Mouse (Mus musculus): ENCODE data around the gene Ntrk2.
"Not testable (repeated sequence)": the region's sequence is repeated elsewhere in the genome, so short reads cannot be mapped to it uniquely, and the experiment has no call there.

The Ntrk2 gene

GRCm38 (mm10) chr13:59052188-59052587 lies 245.8 kb downstream of the Ntrk2 start:
- CTCF ChIA-PET, result no interaction called here

DNA sequence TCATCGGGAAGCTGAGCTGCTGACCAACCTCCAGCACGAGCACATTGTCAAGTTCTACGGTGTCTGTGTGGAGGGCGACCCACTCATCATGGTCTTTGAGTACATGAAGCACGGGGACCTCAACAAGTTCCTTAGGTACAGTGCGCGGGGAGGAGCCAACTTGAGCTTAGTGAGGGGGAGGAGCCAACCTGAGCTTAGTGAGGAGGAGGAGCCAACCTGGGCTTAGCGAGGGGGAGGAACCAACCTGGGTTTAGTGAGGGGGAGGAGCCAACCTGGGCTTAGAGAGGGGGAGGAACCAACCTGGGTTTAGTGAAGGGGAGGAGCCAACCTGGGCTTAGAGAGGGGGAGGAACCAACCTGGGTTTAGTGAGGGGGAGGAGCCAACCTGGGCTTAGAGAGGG lies 248.0 kb downstream of the Ntrk2 start:
- CTCF ChIA-PET, result not testable (repeated sequence)

DNA sequence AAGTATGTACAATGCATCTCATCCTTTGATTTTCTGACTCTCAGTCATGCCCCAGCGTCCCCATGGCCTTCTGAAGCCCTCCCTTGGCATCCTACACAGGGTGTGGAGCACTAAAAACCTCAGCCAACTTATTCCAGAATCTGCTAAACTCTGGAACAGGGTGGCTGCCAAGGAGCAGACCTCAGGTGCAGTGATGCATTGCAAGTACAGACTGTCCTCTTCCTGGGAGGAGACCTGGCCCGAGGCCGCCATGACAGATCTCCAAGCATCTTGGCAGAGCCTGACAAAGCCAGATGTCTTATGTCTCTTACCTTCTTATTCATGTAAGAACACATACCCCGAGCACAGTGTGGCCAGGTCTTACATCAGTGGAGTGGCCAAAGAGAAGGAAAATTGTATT lies 250.5 kb downstream of the Ntrk2 start:
- CTCF ChIA-PET, result no interaction called here

DNA sequence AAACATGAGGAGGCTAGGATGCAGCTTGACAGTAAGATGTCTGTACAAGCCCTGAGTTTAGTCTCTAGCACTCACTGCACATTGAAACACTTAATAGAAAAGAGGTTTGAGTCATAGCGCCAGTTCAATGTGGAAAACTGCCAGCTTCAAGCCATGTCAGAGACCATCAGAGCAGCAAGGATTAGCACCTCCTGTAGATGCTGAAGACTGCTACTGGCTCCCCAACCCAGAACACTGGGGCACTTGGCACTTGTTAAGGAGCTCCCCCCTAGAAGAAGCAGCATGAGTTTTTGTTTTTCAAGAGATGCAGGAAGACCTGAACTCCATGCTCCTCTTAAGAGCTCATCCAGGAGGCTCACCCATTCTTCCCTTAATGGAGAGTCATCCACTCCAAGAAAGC lies 251.5 kb downstream of the Ntrk2 start:
- CTCF ChIA-PET, result no interaction called here

DNA sequence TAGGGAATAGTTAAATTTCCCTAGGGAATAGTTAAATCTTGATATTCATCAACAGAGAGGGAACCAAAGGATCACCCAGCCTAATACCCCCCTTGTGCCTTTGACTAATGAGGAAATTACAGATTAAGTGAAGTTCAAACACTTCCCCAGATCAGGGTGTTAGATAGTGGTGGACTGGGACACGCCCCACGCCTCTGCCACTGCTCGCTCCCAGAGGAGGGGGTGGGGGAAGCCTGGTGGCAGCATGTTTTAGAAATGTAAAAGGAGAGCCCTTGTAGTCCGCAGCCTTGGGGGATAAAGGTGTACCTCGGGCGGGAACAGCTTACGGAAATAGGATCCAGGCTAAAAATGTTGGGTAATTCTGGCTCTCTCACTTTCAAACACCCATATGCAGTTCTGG lies 252.7 kb downstream of the Ntrk2 start:
- CTCF ChIA-PET, result no interaction called here

GRCm38 (mm10) chr13:59065677-59066076 lies 259.3 kb downstream of the Ntrk2 start:
- CTCF ChIA-PET, result no interaction called here

DNA sequence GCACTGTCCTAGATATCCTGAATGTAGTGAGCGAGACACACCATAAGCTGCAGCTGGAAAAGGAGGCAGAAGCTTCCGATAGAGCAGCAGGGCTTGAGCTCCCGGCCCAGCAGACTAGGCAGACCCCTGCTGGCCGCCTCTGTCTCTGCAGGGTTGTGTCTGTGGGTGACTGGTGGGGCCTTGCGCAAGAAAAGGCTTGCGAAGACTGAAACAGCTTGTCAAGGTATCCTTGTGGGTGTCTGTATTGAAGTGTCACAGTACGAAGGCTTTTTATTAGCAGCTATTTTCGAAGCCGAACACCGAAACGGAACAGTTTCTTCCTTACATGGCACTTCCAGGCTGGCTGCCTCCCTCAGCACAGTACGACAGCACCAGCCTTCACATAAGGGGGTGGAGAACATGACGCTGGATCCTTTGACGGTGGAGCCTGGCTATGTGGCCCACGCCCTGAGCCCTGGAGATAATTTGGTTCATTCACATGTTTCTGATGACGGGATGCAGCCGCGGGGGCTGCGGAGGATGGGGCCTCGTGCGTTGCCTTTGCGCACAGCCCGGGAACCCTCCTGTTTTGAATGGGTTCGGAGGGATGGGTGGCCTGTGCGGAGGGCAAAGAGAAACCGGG lies 267.4 kb downstream of the Ntrk2 start:
- CTCF ChIA-PET, result no interaction called here

DNA sequence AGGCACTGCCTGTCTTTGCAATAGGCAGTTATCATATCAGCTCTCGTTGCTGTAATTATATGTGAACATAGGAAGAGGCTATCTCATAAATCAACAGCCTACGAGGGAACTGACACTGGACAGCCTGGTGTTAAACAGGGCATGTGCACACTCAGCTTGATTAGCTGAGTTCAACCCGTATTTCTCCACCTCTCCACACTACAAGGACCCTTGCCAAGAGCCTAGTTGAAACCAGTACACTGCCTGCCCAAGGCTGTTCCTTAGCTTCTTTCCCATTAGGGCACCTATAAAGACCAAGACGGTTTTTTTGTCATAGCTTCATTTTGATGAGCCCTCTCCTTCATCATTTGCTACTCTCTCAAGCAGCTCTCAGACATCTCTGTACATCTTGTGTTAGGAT lies 270.1 kb downstream of the Ntrk2 start:
- CTCF ChIA-PET, result no interaction called here

GRCm38 (mm10) chr13:59079761-59080461 lies 273.5 kb downstream of the Ntrk2 start:
- CTCF ChIA-PET, result interaction anchor here (0.7 kb wide), 1 partner anchor 1016 kb away, joined by 4 read pairs; no protein-coding TSS in a partner anchor

DNA sequence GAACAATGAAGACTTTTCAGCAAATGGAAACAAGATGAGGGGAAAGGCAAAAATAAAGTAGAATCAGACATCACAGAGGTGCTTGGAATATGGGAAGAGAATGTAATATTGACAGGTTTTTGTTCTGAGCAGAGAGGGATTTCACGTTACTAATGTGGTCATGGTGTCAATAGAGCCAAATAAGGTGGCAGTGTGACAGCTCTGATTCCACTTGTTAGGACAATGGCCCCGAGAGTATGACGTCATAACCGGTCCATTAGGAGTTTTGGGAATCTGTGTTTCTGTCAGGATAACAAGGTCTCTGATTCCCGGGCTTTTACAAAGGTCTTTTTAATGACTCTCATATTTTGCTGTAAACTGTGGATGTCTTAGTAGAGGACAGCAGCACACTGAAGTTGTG lies 274.1 kb downstream of the Ntrk2 start:
- CTCF ChIA-PET, result interaction anchor here (0.7 kb wide), 1 partner anchor 1016 kb away, joined by 4 read pairs; no protein-coding TSS in a partner anchor

DNA sequence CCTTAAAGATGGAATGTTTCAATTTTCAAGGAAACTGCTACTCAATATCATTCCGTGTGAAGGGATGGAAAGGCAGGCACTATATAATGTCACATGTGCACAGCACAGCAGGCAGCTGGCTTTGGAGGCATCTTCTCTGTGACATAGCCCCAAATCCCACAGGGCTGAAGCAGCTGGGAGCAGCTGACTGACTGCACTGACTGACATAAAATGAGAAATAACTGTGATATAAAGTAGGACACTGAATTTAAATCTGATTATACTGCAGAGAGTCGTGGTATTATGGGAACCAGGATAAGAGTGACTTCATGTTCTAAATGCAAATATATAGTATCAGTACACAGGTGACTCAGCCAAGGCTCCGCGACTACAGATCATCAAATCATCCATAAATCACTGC lies 282.6 kb downstream of the Ntrk2 start:
- CTCF ChIA-PET, result no interaction called here

GRCm38 (mm10) chr13:59091138-59091971 lies 285.0 kb downstream of the Ntrk2 start:
- CTCF ChIA-PET, result no interaction called here

DNA sequence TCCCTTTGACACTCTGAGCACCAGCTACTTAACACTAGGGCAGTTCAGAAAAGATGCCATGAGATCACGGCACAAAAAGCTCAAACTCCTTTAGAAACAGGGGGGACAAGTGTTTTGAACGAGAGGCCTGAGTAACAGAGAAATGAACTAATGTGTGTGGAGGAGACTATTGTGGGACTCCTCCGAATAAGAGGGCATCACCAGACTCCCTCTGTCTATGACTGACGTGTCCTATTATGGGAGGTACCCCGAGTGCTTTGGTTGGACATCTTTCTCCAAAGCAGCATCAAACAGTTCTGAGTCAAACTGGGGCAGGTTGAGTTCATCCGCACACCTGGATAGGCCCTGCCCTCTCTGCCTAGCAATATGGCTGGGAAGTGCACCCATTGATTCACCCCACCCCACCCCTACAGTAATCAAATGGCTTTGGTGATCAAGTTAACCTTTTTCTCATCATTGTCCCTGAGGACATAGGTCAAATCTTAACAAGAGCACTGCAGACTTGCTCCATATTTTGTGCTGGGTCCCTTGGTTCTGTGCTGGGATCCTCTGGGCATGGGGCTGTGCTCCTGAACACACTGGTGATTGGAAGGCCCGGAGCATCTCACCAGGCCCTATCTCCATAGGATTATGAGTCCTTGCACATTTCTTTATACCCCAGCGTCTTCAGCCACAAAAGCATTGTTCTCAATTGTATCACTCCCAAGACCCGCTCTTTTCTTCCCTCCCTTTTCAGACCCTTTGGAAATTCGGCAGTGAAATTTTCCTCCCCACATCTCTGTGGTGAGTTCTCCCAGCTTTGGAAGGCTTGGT lies 285.9 kb downstream of the Ntrk2 start:
- CTCF ChIA-PET, result interaction anchor here (0.6 kb wide), 1 partner anchor 455 kb away, joined by 8 read pairs; no protein-coding TSS in a partner anchor

DNA sequence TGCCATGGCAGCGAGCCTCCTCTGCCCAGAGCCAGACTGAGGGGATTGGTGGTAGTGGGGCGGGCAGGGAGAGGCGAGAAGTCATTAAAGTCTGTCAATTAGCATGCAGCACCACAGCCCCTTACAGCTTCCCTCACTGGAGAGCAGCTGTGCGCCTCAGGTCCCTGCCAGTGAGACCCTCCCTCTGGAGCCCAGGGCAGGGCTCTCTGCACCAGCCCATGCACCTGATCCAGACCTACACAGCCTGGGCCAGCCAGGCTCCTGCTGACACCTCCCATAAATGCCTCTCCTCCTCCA lies 286.4 kb downstream of the Ntrk2 start:
- CTCF ChIA-PET, result no interaction called here

DNA sequence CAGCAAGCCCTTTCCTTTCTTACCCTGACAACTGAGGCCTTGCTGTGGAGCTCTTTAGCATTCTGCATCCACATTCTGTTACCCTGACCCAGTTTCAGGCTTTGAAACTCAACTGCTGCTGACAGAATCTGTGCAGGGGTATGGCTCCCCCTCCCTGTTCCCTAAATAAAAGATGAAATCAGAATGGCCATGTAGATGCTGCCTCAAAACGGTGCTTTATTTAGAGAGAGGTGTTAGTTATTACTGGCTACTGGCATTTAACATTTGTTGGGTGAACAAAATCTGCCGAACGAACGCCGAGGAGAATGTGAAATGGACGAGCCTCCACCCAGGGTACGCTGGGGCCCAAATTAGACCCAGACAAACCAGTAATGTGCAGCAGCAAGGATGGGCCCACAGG lies 288.4 kb downstream of the Ntrk2 start:
- CTCF ChIA-PET, result no interaction called here

GRCm38 (mm10) chr13:59095811-59096391 lies 289.5 kb downstream of the Ntrk2 start:
- CTCF ChIA-PET, result no interaction called here

- CTCF ChIA-PET, result no interaction called here
Measured at GRCm38 (mm10) chr13:59100086-59100485, 293.7 kb downstream of the Ntrk2 start.

DNA sequence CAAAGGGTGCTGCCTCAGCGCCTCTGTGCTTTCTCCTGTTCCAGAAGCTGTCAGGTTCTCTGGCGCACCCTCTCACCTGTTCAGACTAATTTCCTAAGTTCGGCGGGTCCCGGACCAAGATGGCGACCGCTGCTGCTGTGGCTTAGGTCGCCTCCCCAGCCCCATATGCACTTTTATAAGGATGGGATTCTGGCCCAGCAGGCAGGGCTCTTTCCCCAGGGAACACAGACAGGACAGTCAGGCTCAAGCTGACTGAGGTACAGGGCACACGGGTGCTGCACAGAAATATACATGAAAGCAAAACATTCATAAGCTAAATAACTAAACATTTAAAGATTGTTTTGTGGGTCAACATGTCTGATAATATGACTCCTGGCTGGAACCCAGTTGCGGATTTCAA lies 301.4 kb downstream of the Ntrk2 start:
- CTCF ChIA-PET, result not testable (repeated sequence)

DNA sequence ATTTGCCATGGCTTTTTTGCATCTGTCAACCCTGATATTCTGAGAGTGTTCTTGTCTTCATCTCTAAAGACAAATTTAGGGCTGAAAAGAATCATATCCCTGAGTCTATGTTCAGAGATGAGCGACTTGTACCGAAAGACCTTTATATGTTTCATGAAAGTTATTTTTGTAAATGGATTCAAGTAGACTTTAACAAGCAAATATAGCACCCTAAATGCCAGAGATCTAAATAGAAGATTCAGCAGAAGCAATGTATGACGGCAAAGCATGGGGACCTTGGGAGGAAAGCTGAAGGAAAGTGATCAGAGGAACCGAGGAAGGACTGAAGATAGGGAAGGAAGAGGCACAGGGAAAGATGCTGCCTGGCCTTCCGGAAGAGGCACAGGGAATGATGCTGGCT lies 303.7 kb downstream of the Ntrk2 start:
- CTCF ChIA-PET, result no interaction called here

DNA sequence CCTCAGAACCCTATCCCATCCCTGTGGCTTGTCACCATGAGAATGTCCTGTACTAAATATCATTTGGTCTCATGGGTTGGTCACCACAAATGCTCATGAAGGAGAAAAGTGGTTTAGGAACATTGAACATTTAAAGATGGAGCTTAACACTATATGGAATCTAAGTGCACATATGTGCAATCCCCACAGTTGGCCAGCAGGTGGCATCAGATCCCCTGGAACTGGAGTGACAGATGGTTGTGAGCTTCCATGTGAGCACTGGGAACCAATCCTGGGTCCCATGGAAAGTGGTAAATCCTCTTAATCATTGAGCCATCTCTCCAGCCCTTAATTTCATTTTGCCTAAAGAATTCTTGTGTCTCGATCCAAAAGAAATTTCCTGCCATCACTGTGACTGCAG lies 308.3 kb downstream of the Ntrk2 start:
- CTCF ChIA-PET, result no interaction called here

- CTCF ChIA-PET, result no interaction called here
Measured at GRCm38 (mm10) chr13:59115551-59115950, 309.2 kb downstream of the Ntrk2 start.

GRCm38 (mm10) chr13:59117233-59117632 lies 310.9 kb downstream of the Ntrk2 start:
- CTCF ChIA-PET, result no interaction called here

All from spleen, embryonic (tissue).